Mouse (Mus musculus) erythroblast, embryonic 14.5 days (primary cell): ENCODE results near the gene Pgbd1. TPM values are rescaled to one million over a fixed set of nuclear protein-coding genes. Genes with fewer than 3 reads are reported as not detected.
"Not testable (repeated sequence)": the region's sequence is repeated elsewhere in the genome, so short reads cannot be mapped to it uniquely, and the experiment has no call there.

Experiments
- H3K27me3 ChIP-seq: 2 replicates; pipeline ENCODE4 v1.6.1; 2012; ENCODE audit warnings: inconsistent platforms; ENCODE audit not compliant: control insufficient read depth
- H3K36me3 ChIP-seq: 2 replicates; pipeline ENCODE4 v1.6.1; 2012; ENCODE audit warnings: mild to moderate bottlenecking, inconsistent platforms; ENCODE audit not compliant: control insufficient read depth
- H3K4me1 ChIP-seq: 2 replicates; pipeline ENCODE4 v1.6.1; 2012; ENCODE audit warnings: inconsistent platforms; ENCODE audit not compliant: control insufficient read depth
- H3K4me3 ChIP-seq: replicated peaks from 2 replicates; pipeline ENCODE3; 2012; ENCODE audit warnings: moderate library complexity, mild to moderate bottlenecking, inconsistent platforms
- H3K9me3 ChIP-seq: 2 replicates; pipeline ENCODE4 v1.6.1; 2012; ENCODE audit warnings: low read length, inconsistent platforms, mixed read lengths; ENCODE audit not compliant: control insufficient read depth
- GATA1 ChIP-seq: IDR thresholded peaks from 2 replicates; pipeline ENCODE4 v1.6.1; 2012; ENCODE audit warnings: low read length, inconsistent platforms, mixed read lengths
- TAL1 ChIP-seq: IDR thresholded peaks from 3 replicates; pipeline ENCODE4 v1.6.1; 2012; ENCODE audit warnings: low read length, inconsistent platforms, mixed read lengths
- polyA plus RNA-seq: library from polyadenylated mRNA; stranded (reverse); fragments of >175 nt; gene quantifications from 2 replicates; pipeline ENCODE4 v1.2.3, GENCODE M21; 2012

Gene Pgbd1
- polyA plus RNA-seq, 1 experiment = 0.04 TPM

DNA sequence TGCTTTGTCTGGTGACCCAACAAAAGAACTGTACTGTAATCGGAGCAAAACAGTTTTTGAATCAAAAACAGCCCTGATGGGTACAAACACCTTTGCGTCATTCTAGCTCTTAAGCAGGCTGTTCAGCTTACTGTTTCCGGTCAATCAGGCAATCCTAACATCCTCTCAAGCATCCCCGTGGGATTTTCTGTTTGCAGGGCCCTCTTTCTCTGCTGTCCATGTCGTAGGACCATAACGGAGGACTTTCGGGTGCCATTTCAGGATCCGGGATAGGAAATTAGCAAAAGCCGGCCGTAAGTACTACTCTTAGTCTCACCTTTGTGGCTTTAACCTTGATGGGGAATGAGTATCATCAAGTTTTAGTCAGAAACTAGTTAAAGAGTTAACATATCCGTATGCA is 33.5 kb downstream of the Pgbd1 start:
- no peaks in the 10 kb centered on the region for H3K9me3 ChIP-seq
- no peak overlapping the region for H3K4me3 ChIP-seq
- H3K4me1 ChIP-seq = peaks cover 31% of the 10 kb centered on the region
- H3K27me3 ChIP-seq = no peaks in the 10 kb centered on the region
- TF ChIP-seq TAL1 (no peak), GATA1 (no peak)
- H3K36me3 ChIP-seq = no peaks in the 10 kb centered on the region

DNA sequence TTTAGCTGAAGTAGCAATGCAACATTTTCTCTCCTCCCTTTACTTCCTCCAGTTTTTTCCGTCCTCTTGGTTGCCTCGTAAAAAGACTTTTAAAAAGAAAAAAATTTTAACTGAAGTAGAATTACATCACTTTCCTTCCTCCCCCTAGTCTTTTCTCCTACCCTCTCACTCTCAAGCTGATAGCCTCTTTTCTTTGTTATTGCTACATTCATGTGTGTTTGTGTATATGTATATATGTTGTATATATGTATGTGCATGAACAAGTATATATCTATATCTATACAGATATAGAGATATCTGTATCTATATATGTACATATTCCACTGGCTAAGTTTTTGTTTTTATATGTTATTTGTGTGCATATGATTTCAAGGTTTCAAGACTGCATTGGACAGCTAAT is 38.0 kb downstream of the Pgbd1 start:
- Histone ChIP-seq H3K36me3 (peaks cover 34% of the 10 kb centered on the region), H3K27me3 (no peaks in the 10 kb centered on the region), H3K4me3 (peak overlapping the region; percentile 82), H3K9me3 (no peaks in the 10 kb centered on the region), H3K4me1 (peaks cover 36% of the 10 kb centered on the region)
- TF ChIP-seq TAL1 (no peak), GATA1 (no peak)

DNA sequence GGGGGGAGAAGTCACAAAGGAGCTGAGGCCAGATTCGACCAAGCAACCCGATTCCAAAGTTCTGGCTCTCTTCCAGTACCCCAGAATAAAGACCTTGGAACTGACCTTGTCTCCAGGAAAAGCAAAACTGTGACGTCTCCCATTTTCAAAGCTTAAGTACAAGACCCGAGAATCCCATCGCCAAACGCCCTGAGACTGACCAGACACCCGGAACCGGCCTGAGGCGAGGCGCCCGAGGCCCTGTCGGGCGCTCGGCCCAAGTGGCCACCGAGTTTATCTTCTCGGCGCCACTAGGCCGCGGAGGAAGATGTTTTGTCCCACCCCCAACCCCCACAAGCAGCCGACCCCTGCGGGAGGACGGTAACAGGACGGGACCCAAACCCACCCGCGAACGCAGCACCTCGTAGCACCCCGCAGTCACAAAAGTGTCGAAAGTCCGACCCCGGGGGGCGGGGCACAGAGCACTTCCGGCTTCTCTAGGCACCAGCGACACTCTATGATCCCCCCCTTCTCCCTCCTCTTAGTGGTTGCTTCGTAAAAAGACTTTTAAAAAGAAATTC is 38.5 kb downstream of the Pgbd1 start, which contains the start of gene Zkscan3:
Gene Zkscan3 (minus strand): TSS at position 469 of the 560 bp plus-strand sequence.
- H3K36me3 ChIP-seq = peaks cover 39% of the 10 kb centered on the region
- no peak for TF ChIP-seq TAL1
- no peak for TF ChIP-seq GATA1
- peak within 1 kb of the TSS; percentile 82 for H3K4me3 ChIP-seq
- no peaks in the 10 kb centered on the region for H3K9me3 ChIP-seq
- no peaks in the 10 kb centered on the region for H3K27me3 ChIP-seq
- H3K4me1 ChIP-seq = peaks cover 31% of the 10 kb centered on the region

DNA sequence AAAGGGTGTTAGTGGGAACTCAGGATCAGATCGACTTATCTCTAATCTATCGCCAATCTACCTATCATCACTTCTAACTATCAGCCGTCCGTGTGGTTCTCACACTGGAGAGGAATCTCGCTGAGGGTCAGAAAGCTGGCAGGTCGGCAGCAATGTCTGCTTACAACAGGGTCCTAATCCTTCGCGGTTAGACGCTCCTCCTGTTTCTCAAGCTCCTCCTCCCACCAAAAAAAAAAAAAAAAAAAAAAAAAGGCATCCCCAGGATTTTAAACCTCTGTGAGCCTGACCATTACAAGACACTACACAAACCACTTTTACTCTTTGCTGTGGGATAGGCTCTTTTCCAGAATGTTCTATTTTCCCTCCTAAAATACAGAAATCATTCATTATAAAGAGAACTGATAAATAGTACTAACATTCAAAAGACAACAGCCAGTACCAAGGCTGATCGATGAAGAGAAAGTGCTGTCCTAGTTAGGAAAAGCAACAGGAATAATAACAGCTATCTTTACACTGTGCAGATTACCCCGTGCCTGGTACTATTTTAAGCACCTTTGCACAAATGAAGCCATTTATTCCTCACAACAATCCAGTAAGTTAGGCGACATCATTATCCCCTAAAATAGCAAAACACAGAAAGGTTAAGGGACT is 39.1 kb downstream of the Pgbd1 start:
- Histone ChIP-seq H3K4me1 (peaks cover 27% of the 10 kb centered on the region), H3K9me3 (no peaks in the 10 kb centered on the region), H3K4me3 (peak overlapping the region; percentile 82), H3K36me3 (peaks cover 45% of the 10 kb centered on the region), H3K27me3 (no peaks in the 10 kb centered on the region)
- no peak for TF ChIP-seq GATA1
- no peak for TF ChIP-seq TAL1

DNA sequence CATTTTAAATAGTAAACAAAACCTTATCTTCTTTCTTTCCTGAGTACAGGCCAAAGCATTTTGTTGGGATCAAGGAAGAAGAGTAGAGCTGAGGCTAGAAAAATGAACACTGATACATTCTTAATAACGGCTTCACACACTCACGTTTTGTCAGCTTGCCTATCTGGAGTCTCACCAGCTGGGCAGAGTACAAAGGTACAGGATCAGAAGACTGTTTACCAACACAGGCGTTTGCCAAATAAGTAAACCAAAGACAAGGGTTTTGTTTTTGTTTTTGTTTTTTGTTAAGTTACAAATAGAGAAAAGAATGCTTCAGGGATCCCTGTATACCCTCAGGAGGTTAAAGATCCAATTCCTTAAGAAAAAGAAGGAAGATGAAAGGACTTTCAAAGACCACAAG is 39.7 kb downstream of the Pgbd1 start:
- Histone ChIP-seq H3K9me3 (no peaks in the 10 kb centered on the region), H3K4me1 (peaks cover 27% of the 10 kb centered on the region), H3K36me3 (peaks cover 51% of the 10 kb centered on the region), H3K4me3 (peak overlapping the region; percentile 82), H3K27me3 (no peaks in the 10 kb centered on the region)
- TF ChIP-seq TAL1 = no peak
- no peak for TF ChIP-seq GATA1

DNA sequence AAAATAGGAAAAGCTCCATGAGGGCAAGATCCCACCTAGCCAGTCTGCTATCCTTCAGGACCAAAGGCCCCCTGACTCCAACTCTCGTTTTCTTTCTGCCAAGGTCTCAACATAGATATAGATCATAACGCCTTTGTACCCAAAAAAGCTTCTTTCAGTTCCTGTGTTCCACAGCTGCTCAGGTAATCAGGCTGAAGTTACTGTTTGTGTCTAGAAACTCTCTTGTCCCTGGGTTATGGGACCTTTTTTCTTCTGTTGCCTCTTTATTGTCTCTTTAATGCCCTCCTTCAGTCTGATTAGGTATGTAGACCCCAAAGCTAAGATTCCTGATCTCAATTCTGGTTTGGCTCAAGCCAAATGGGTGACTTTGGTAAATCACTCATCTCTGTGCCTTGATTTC is 43.4 kb downstream of the Pgbd1 start:
- Histone ChIP-seq H3K4me3 (no peak overlapping the region), H3K4me1 (peaks cover 20% of the 10 kb centered on the region), H3K27me3 (no peaks in the 10 kb centered on the region), H3K9me3 (peaks cover 3% of the 10 kb centered on the region; the same call in 1 of the 2 replicates), H3K36me3 (peaks cover 88% of the 10 kb centered on the region)
- no peak for TF ChIP-seq GATA1
- no peak for TF ChIP-seq TAL1

DNA sequence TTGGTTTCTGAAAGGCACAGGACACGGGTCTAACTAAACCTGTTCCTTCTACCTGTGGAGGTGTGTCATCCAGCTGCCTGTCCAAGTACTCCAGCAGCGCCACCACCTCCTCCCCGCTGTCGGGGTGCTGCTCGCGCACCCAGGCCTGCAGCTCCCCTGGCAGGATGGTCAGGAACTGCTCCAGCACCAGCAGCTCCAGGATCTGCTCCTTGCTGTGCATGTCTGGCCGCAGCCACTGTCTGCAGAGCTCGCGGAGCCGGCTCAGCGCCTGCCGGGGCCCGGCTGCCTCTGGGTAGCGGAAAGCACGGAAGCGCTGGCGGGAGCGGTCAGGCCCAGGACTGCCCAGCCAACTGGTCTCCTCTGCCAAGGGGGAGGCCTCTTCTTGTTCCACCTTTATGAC is 44.8 kb downstream of the Pgbd1 start:
- H3K4me3 ChIP-seq, H3K9me3 ChIP-seq, H3K27me3 ChIP-seq: not testable (repeated sequence)
- H3K4me1 ChIP-seq = peaks cover 13% of the 10 kb centered on the region
- peaks cover 98% of the 10 kb centered on the region for H3K36me3 ChIP-seq

DNA sequence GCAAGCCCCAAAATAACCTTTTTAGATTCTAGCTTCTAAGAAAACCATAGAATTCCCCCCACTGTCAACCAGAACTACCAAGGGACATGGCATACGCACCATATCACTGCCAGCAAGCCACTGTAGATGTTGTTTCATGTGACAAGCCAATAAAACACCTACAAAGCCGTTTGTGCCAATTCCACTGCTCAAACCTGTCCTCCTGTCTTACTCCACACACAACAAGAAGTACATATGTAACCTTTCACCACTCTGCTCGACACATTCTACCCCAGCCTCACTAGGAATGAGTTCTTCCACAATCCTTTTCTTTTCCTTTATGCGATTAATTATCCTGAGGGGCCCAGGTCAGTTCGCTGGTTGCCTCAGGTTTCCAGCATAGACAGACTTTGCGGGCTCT is 45.2 kb downstream of the Pgbd1 start:
- Histone ChIP-seq H3K27me3 (no peaks in the 10 kb centered on the region), H3K9me3 (peaks cover 3% of the 10 kb centered on the region; the same call in 1 of the 2 replicates), H3K4me1 (peaks cover 9% of the 10 kb centered on the region), H3K36me3 (peaks cover 98% of the 10 kb centered on the region), H3K4me3 (no peak overlapping the region)
- TF ChIP-seq TAL1 = no peak
- no peak for TF ChIP-seq GATA1

DNA sequence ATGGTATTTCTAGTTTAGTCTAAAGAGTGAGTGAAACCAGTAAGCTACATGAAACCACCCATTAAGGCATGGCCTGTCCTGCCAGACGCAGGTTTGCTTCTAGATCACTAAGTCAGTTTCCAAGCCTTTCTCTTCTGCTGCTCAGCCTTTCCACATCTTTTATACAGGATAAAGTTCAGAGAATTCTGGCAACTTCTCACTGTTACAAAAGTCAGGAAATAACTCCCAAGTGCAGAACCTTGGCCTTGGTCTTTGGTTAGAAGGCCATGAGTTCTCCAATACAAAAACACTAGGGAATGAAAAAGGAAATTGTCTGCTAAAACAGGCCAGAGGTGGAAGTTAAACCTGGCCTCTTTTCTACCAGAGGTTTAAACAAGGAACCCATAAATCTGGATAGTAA is 45.6 kb downstream of the Pgbd1 start:
- Histone ChIP-seq H3K36me3 (peaks cover 98% of the 10 kb centered on the region), H3K4me3 (no peak overlapping the region), H3K4me1 (peaks cover 6% of the 10 kb centered on the region), H3K27me3 (no peaks in the 10 kb centered on the region), H3K9me3 (peaks cover 3% of the 10 kb centered on the region; the same call in 1 of the 2 replicates)
- TF ChIP-seq GATA1 = no peak
- no peak for TF ChIP-seq TAL1

DNA sequence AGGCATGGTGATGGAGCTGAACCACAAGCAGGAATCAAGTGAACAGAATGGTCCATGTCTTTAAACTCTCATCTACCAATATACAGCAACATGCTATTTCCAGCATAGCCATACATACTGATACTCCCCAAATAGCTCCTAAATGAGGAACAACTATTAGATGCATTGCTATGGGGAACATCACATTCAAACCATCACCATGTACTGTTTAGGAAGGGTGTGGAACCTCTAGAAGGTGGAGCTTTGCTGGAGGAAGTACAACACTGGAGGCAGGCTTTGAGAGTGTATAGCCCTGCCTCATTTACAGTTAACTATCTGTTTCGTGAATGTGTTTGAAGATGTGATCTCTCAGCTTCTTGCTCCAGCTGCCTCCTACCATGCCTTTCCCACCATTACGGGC is 63.1 kb downstream of the Pgbd1 start:
- H3K27me3 ChIP-seq = no peaks in the 10 kb centered on the region
- no peaks in the 10 kb centered on the region for H3K36me3 ChIP-seq
- H3K4me1 ChIP-seq = no peaks in the 10 kb centered on the region
- H3K4me3 ChIP-seq = no peak overlapping the region
- no peak for TF ChIP-seq GATA1
- TF ChIP-seq TAL1 = no peak
- H3K9me3 ChIP-seq = no peaks in the 10 kb centered on the region
